ENCODE assay signal across 8 mouse cellular contexts in genomic region chr2:166729656-166730566, GRCm38 (mm10). TPM values are rescaled to one million over a fixed set of nuclear protein-coding genes. Genes with fewer than 3 reads are reported as not detected.
DNase-seq lines count a peak whose midpoint lies in the region; ATAC-seq and TF ChIP-seq lines count a peak whose summit lies in the region.

No protein-coding gene starts in this region.

- no peak overlapping the region for H3K4me3 ChIP-seq in forebrain, postnatal 0 days (ENCODE audit: low read depth, low read length)
- peak overlapping the region; percentile 22 for H3K4me3 ChIP-seq in hindbrain, embryonic 10.5 days
- no peak overlapping the region for H3K4me3 ChIP-seq in limb, embryonic 14.5 days (replicated peaks; ENCODE audit: low read length)

- TF ChIP-seq CTCF in forebrain, postnatal 0 days (IDR thresholded peaks at IDR 0.05; ENCODE audit: low read depth): no peak

- peak; percentile 40 for DNase-seq in 3134 (ENCODE audit: extremely low read depth, insufficient read length, low spot score)
- peak; percentile 62 for DNase-seq in adrenal gland, postnatal 10 days
- DNase-seq in forebrain, postnatal 0 days: peak; percentile 61
- DNase-seq in hindbrain, embryonic 10.5 days (ENCODE audit: low spot score): peak; percentile 56
- peak; percentile 56 for DNase-seq in limb, embryonic 14.5 days (ENCODE audit: low spot score)
- peak; percentile 45 for DNase-seq in neural tube, embryonic 10.5 days (ENCODE audit: extremely low spot score, low spot score)
- no peak for DNase-seq in layer of hippocampus, postnatal 36 days
- no peak for DNase-seq in thymus, postnatal 10 days (ENCODE audit: low spot score in 2 of 2)

- ATAC-seq in forebrain, postnatal 0 days: peak; percentile 73
- peak; percentile 71 for ATAC-seq in limb, embryonic 14.5 days (ENCODE audit: low FRiP score, low read depth)

- WGBS in forebrain, postnatal 0 days: 12% methylated on average over 19 of the region's 19 CpGs
- WGBS in hindbrain, embryonic 10.5 days: 27% methylated on average over 19 of the region's 19 CpGs
- 17% methylated on average over 19 of the region's 19 CpGs for WGBS in limb, embryonic 14.5 days

- no peak overlapping the region for H3K4me2 ChIP-seq in forebrain, postnatal 0 days (ENCODE audit: low read depth)
- H3K4me2 ChIP-seq in limb, embryonic 14.5 days (replicated peaks; ENCODE audit: low read depth, low read length, severe bottlenecking): peak overlapping the region; percentile 21; the same call in 1 of the 2 replicates

- H3K36me3 ChIP-seq in forebrain, postnatal 0 days (ENCODE audit: insufficient read depth): no peaks in the 10 kb centered on the region
- H3K36me3 ChIP-seq in hindbrain, embryonic 10.5 days: no peaks in the 10 kb centered on the region
- H3K36me3 ChIP-seq in limb, embryonic 14.5 days (ENCODE audit: control insufficient read depth, insufficient read depth, low read length): no peaks in the 10 kb centered on the region

- TF ChIP-seq POLR2A in limb, embryonic 14.5 days (IDR thresholded peaks at IDR 0.05; ENCODE audit: borderline replicate concordance, extremely low read depth, insufficient read depth, insufficient read length): no peak

- no peaks in the 10 kb centered on the region for H3K27me3 ChIP-seq in forebrain, postnatal 0 days (ENCODE audit: insufficient read depth, low read length)
- H3K27me3 ChIP-seq in hindbrain, embryonic 10.5 days (ENCODE audit: insufficient read depth, poor library complexity, severe bottlenecking): no peaks in the 10 kb centered on the region
- no peaks in the 10 kb centered on the region for H3K27me3 ChIP-seq in limb, embryonic 14.5 days (ENCODE audit: control insufficient read depth, insufficient read depth, low read length)

- H3K4me1 ChIP-seq in forebrain, postnatal 0 days (ENCODE audit: insufficient read depth): peaks cover 11% of the 10 kb centered on the region
- peaks cover 47% of the 10 kb centered on the region for H3K4me1 ChIP-seq in hindbrain, embryonic 10.5 days (replicated peaks)
- peaks cover 10% of the 10 kb centered on the region; the same call in 1 of the 2 replicates for H3K4me1 ChIP-seq in limb, embryonic 14.5 days (ENCODE audit: control insufficient read depth, insufficient read depth, low read length)

- H3K27ac ChIP-seq in forebrain, postnatal 0 days (ENCODE audit: low read depth, low read length): peak overlapping the region; percentile 15
- H3K27ac ChIP-seq in hindbrain, embryonic 10.5 days: peak overlapping the region; percentile 88
- H3K27ac ChIP-seq in limb, embryonic 14.5 days (replicated peaks; ENCODE audit: low read depth, low read length): peak overlapping the region; percentile 77

- H3K9me3 ChIP-seq in forebrain, postnatal 0 days (ENCODE audit: low read length): no peaks in the 10 kb centered on the region
- no peaks in the 10 kb centered on the region for H3K9me3 ChIP-seq in hindbrain, embryonic 10.5 days
- H3K9me3 ChIP-seq in limb, embryonic 14.5 days (ENCODE audit: control insufficient read depth, low read length): no peaks in the 10 kb centered on the region

- H3K9ac ChIP-seq in forebrain, postnatal 0 days: no peak overlapping the region
- H3K9ac ChIP-seq in limb, embryonic 14.5 days (ENCODE audit: low read depth, low read length, severe bottlenecking): peak overlapping the region; percentile 50

RNA-seq across cellular contexts. Expression of gene Prex1, which starts 16.3 kb away (rescaled TPM):
- 10 to 100 TPM; 14.2 to 17.1 TPM for total RNA-seq in adrenal gland, postnatal 10 days (2021)
- total RNA-seq in forebrain, postnatal 0 days (2014; rRNA removed): 30.6 and 31.3 TPM in 2 replicates
- polyA plus RNA-seq in forebrain, postnatal 0 days (2015; fragmentation: Nextera tagmentation; extraction: Ambion mirVana): 14.5 and 17.5 TPM in 2 replicates
- 36.8 and 44.1 TPM in 2 replicates for polyA plus RNA-seq in hindbrain, embryonic 10.5 days (2016; fragmentation: Nextera tagmentation; extraction: Ambion mirVana)
- polyA plus RNA-seq in limb, embryonic 14.5 days (2012; rRNA removed): 27.9 and 38.5 TPM in 2 replicates
- polyA plus RNA-seq in limb, embryonic 14.5 days (2014; fragmentation: Nextera tagmentation; extraction: Ambion mirVana): 20.1 and 21.1 TPM in 2 replicates
- total RNA-seq in layer of hippocampus, postnatal 36 days (2021): 10 to 100 TPM; 71.0 to 74.9 TPM

Comparison
In these comparisons a context has a peak if more than half of its experiments do, and no peak if none do; other contexts are left out.
1. DNase-seq: peak in 3134 (single experiment), adrenal gland, postnatal 10 days (single experiment), forebrain, postnatal 0 days (single experiment), hindbrain, embryonic 10.5 days (single experiment), limb, embryonic 14.5 days (single experiment) and neural tube, embryonic 10.5 days (single experiment); none in layer of hippocampus, postnatal 36 days (0 of 2) and thymus, postnatal 10 days (0 of 2).
2. H3K27ac ChIP-seq: peak in every context shown above with its lines; median percentile 88 in hindbrain, embryonic 10.5 days; 77 in limb, embryonic 14.5 days; 15 in forebrain, postnatal 0 days.